Mouse (Mus musculus) kidney, adult 2 months (tissue): ENCODE data around the gene Cma2. TPM values are rescaled to one million over a fixed set of nuclear protein-coding genes. Genes with fewer than 3 reads are reported as not detected.
A peak's percentile ranks its signal among the peaks of the same experiment; 100 is the strongest.

ENCODE experiments used
- DNase-seq: peaks from one replicate; pipeline ENCODE4 v3.0.0; 2021
- H3K27ac ChIP-seq: fragments of 200-500 bp; 2 replicates; pipeline ENCODE4 v1.5.1; 2012; ENCODE audit warnings: low read depth, low read length, control low read depth, inconsistent platforms; ENCODE audit not compliant: insufficient read depth
- H3K27me3 ChIP-seq: fragments of 200-500 bp; replicated peaks from 2 replicates; pipeline ENCODE4 v1.6.1; 2012; ENCODE audit warnings: mild to moderate bottlenecking, moderate library complexity, low read length, inconsistent platforms; ENCODE audit not compliant: control insufficient read depth, insufficient read depth
- H3K36me3 ChIP-seq: fragments of 200-500 bp; 2 replicates; pipeline ENCODE4 v1.6.1; 2012; ENCODE audit warnings: mild to moderate bottlenecking, moderate library complexity, low read length, inconsistent platforms; ENCODE audit not compliant: control insufficient read depth, insufficient read depth
- H3K4me1 ChIP-seq: fragments of 200-500 bp; 2 replicates; pipeline ENCODE4 v1.6.1; 2011; ENCODE audit warnings: low read length; ENCODE audit not compliant: control insufficient read depth, insufficient read depth
- H3K4me3 ChIP-seq: fragments of 200-500 bp; 2 replicates; pipeline ENCODE4 v1.5.1; 2011; ENCODE audit warnings: mild to moderate bottlenecking, low read depth, low read length, control low read depth; ENCODE audit not compliant: insufficient read depth
- CTCF ChIP-seq: fragments of 200-500 bp; conservative IDR thresholded peaks from 2 replicates; pipeline ENCODE4 v1.5.1; 2011; ENCODE audit warnings: low read depth, mild to moderate bottlenecking, control low read depth, low read length, moderate library complexity, mixed read lengths; ENCODE audit not compliant: insufficient read depth, insufficient read length
- POLR2A ChIP-seq: fragments of 200-500 bp; IDR thresholded peaks from one replicate; pipeline ENCODE4 v1.6.1; 2011; ENCODE audit warnings: low read depth, low read length, control low read depth
- WGBS: fragments of 180-500 bp; shearing (Covaris S2); methylation state at CpG from one replicate; pipeline ENCODE4 v1.1.7; 2018; 5-methylcytosine and 5-hydroxymethylcytosine counted together
- polyA plus RNA-seq: library from polyadenylated mRNA; depleted of rRNA; stranded (reverse); fragments of >200 nt; gene quantifications from 2 replicates; pipeline ENCODE4 v1.2.3, GENCODE M21; 2012

Cma2 gene
- polyA plus RNA-seq, 1 experiment = not detected

DNA sequence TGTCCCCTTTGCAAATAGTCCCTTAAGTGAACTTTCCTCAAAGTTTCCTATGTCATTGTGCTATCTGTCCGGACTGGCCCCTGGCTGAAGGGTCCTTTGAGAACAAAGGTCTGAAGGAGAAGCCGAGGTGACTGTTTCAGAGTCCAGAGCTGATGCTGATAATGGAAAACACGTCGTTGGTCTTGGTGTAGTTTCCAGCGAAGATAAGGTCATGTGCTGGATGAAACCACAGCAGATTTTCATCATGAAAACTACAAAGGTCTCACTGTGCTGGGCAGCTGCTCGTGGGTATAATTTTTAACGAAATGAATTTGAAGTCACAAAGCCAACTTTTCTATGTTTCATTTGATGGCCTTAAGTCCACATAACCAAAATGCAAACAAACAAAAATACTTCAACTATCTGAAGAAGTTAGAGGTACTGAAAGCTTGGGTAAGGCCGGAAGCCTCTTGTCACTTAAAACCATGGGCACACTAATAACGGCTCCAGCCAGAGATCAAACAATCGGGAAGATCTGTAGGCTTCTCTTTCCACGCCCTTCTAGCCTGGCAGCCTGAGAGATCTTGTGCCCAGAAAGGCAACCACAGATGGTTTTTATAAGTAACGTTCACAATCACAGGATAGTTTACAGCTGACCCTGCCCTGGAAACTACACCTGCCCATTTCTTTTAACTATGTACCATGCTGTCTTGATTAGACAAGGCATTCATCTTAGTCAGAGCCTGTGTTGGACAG lies 21.4 kb upstream of the Cma2 start:
- Histone ChIP-seq H3K4me3 (no peak overlapping the region), H3K4me1 (no peaks in the 10 kb centered on the region), H3K27ac (no peak overlapping the region), H3K36me3 (no peaks in the 10 kb centered on the region), H3K27me3 (no peaks in the 10 kb centered on the region)
- TF ChIP-seq POLR2A = no peak
- WGBS = 69% methylated on average over 12 of the region's 12 CpGs
- DNase-seq = no peak

GRCm38 (mm10) chr14:55933586-55933985 lies 17.2 kb upstream of the Cma2 start:
- no peaks in the 10 kb centered on the region for H3K27me3 ChIP-seq
- H3K4me3 ChIP-seq = no peak overlapping the region
- WGBS = 26% methylated on average over 7 of the region's 7 CpGs
- no peak for TF ChIP-seq CTCF
- no peak for TF ChIP-seq POLR2A
- H3K27ac ChIP-seq = no peak overlapping the region
- no peaks in the 10 kb centered on the region for H3K36me3 ChIP-seq
- no peaks in the 10 kb centered on the region for H3K4me1 ChIP-seq
- DNase-seq = peak; percentile 59

DNA sequence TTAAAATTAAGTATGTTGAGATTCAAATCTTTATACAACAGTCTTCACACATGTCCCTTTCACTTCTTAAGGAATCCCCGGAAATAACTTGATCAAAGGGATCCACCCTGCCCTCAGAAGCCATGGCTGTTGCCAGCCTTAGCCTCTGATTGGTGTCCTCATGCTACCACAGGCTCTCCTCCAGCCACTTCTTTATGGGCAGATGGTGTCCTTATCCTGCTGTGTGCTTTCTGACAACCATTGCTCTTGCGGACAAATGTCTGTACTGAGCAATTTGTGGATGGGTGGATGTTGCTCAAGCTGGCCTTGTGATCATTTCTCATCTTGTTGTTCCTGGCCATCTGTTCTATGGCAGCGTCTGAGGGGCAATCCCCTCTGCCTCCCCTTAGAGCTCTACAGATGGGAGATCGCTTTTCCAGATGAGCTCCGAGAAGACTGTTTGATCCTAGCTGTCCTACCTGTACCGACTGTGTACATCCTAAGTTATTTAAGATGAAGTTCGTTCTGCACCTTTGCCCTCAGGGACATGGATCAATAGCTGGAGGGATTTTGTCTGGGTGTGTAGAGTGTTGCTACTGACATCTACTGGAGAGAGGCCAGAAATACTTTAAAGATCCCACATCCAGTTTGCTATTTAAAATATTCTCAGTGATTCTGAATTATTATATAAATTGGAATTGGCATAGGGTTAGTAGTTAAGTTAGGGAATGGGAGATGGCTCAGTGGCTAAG lies 10.5 kb upstream of the Cma2 start:
- no peaks in the 10 kb centered on the region for H3K36me3 ChIP-seq
- H3K27me3 ChIP-seq = no peaks in the 10 kb centered on the region
- peak; percentile 3 for DNase-seq
- TF ChIP-seq POLR2A = no peak
- no peak for TF ChIP-seq CTCF
- H3K4me3 ChIP-seq = no peak overlapping the region
- no peak overlapping the region for H3K27ac ChIP-seq
- 22% methylated on average over 7 of the region's 7 CpGs for WGBS
- H3K4me1 ChIP-seq = no peaks in the 10 kb centered on the region

GRCm38 (mm10) chr14:55943601-55944000 lies 7.2 kb upstream of the Cma2 start:
- Histone ChIP-seq H3K36me3 (no peaks in the 10 kb centered on the region), H3K27ac (no peak overlapping the region)

DNA sequence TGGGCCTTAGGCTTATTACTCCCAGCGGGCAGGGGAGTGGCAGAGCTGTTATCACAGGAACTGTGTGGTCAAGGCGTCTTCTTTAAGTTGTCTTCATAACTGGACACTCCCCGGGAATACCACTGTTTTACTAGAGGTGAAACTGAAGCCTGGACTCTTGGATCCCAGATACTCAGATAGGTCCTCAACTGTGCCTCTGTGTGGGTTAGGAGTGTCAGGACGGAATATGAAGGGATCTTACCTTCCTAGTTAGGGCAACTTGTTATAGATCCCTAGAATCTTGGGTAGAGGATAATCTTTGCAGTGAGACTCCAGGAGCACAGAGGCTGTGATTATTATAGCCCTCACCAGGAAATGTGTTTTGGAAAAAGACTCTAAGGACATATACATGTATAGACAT lies 6.2 kb upstream of the Cma2 start, which contains the start of gene Cma1:
TSS of gene Cma1 (minus strand) at position 101 of the 400 bp plus-strand sequence.
- Histone ChIP-seq H3K36me3 (no peaks in the 10 kb centered on the region), H3K27ac (no peak within 1 kb of the TSS), H3K4me3 (no peak within 1 kb of the TSS), H3K27me3 (no peaks in the 10 kb centered on the region), H3K4me1 (no peaks in the 10 kb centered on the region)
- TF ChIP-seq POLR2A = no peak
- TF ChIP-seq CTCF = no peak
- no peak for DNase-seq
- 81% methylated on average over 4 of the region's 4 CpGs for WGBS

More at GRCm38 (mm10) chr14:55943601-55944000, 7.2 kb upstream of the Cma2 start:
- Histone ChIP-seq H3K27me3 (no peaks in the 10 kb centered on the region), H3K4me3 (no peak overlapping the region), H3K4me1 (no peaks in the 10 kb centered on the region)
- no peak for TF ChIP-seq CTCF
- TF ChIP-seq POLR2A = no peak
- DNase-seq = no peak
- WGBS = 87% methylated on average over 11 of the region's 11 CpGs

DNA sequence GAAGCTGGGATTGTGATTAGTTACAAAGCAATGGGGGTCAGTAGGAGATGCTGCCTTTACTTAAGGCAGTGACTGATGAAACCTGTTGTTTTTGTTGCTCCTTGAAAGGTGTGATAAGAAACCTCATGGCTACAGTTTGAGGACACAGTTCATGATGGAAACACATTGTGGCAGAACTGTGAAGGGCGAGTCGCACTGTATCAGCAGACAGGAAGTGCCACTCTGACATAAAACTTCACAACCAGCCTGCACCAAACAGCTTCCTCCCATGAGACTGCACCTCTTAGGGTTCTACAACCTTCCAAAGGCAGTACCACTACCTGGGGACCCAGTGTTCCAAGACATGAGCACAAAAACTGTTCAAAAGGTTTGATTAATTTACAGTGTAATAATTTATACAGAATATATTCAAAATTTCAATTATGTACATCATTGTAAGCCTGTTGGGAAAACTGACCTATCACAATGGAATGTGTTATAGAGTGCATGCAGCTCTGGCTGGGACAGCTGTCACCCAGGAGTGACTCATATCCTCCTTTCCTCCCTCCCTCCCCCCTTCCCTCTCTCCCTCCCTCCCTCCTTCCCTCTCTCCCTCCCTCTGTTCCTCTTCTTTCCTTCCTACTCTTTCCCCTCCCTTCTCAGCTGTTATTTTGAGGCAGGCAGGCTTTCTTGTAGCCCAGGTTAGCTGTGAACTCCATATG lies 4.4 kb upstream of the Cma2 start:
- Histone ChIP-seq H3K4me1 (no peaks in the 10 kb centered on the region), H3K27me3 (no peaks in the 10 kb centered on the region), H3K4me3 (no peak overlapping the region), H3K27ac (no peak overlapping the region), H3K36me3 (no peaks in the 10 kb centered on the region)
- TF ChIP-seq CTCF (no peak), POLR2A (no peak)
- WGBS = 60% methylated on average over 2 of the region's 2 CpGs
- no peak for DNase-seq

- Histone ChIP-seq H3K4me3 (no peak overlapping the region), H3K4me1 (no peaks in the 10 kb centered on the region), H3K27ac (no peak overlapping the region), H3K27me3 (no peaks in the 10 kb centered on the region), H3K36me3 (no peaks in the 10 kb centered on the region)
- 63% methylated on average over 1 of the region's 1 CpGs for WGBS
- DNase-seq = no peak
- TF ChIP-seq CTCF (no peak), POLR2A (no peak)
These were observed 12.5 kb downstream of the Cma2 start for GRCm38 (mm10) chr14:55963263-55963662.
